Mouse (Mus musculus): ENCODE results near the gene Atp2b1. TPM values are rescaled to one million over a fixed set of nuclear protein-coding genes. Genes with fewer than 3 reads are reported as not detected.

Atp2b1 gene
- polyA plus RNA-seq, 1 experiment: 18.2 TPM

GRCm38 (mm10) chr10:98966407-98967215 is 52.4 kb downstream of the Atp2b1 start:
- TF ChIP-seq MYOD1 (IDR thresholded peaks at IDR 0.05; ENCODE audit: control insufficient read depth, insufficient read length, low read depth) (no peak), CEBPB (IDR thresholded peaks at IDR 0.05; ENCODE audit: low read depth) (no peak), CTCF (IDR thresholded peaks at IDR 0.05; ENCODE audit: control insufficient read depth, insufficient read depth, insufficient read length) (no peak), FOSL1 (IDR thresholded peaks at IDR 0.05; ENCODE audit: insufficient read depth, low read length, poor library complexity, severe bottlenecking) (no peak), USF1 (IDR thresholded peaks at IDR 0.05; ENCODE audit: low read depth) (no peak), MYOG (IDR thresholded peaks at IDR 0.05; ENCODE audit: control insufficient read depth, extremely low read depth, insufficient read length) (no peak), MAX (IDR thresholded peaks at IDR 0.05) (no peak)
- Histone ChIP-seq H3K79me3 (ENCODE audit: low read depth) (peaks cover 72% of the 10 kb centered on the region), H3ac (ENCODE audit: control insufficient read depth, insufficient read length, low read depth) (no peak overlapping the region), H3K4me3 (ENCODE audit: insufficient read depth, poor library complexity, severe bottlenecking) (no peak overlapping the region), H3K36me3 (ENCODE audit: control insufficient read depth, insufficient read depth) (peaks cover 26% of the 10 kb centered on the region), H3K79me2 (ENCODE audit: control insufficient read depth, insufficient read depth) (peaks cover 99% of the 10 kb centered on the region), H3K27me3 (ENCODE audit: control insufficient read depth, insufficient read depth, insufficient read length) (no peaks in the 10 kb centered on the region)

GRCm38 (mm10) chr10:98967240-98967891 is 53.2 kb downstream of the Atp2b1 start:
- TF ChIP-seq CTCF (IDR thresholded peaks at IDR 0.05; ENCODE audit: control insufficient read depth, insufficient read depth, insufficient read length) (no peak), MAX (IDR thresholded peaks at IDR 0.05) (no peak)
- Histone ChIP-seq H3K79me2 (ENCODE audit: control insufficient read depth, insufficient read depth) (peaks cover 100% of the 10 kb centered on the region), H3K79me3 (ENCODE audit: low read depth) (peaks cover 72% of the 10 kb centered on the region), H3ac (ENCODE audit: control insufficient read depth, insufficient read length, low read depth) (no peak overlapping the region), H3K27me3 (ENCODE audit: control insufficient read depth, insufficient read depth, insufficient read length) (no peaks in the 10 kb centered on the region), H3K36me3 (ENCODE audit: control insufficient read depth, insufficient read depth) (peaks cover 26% of the 10 kb centered on the region), H3K4me3 (ENCODE audit: insufficient read depth, poor library complexity, severe bottlenecking) (no peak overlapping the region)

GRCm38 (mm10) chr10:98970917-98971316 is 56.7 kb downstream of the Atp2b1 start:
- no peaks in the 10 kb centered on the region for H3K27me3 ChIP-seq (ENCODE audit: control insufficient read depth, insufficient read depth, insufficient read length)
- H3K36me3 ChIP-seq (ENCODE audit: control insufficient read depth, insufficient read depth): peaks cover 26% of the 10 kb centered on the region
- H3K79me2 ChIP-seq (ENCODE audit: control insufficient read depth, insufficient read depth): peaks cover 100% of the 10 kb centered on the region

GRCm38 (mm10) chr10:98972359-98972758 is 58.2 kb downstream of the Atp2b1 start:
- Histone ChIP-seq H3ac (ENCODE audit: control insufficient read depth, insufficient read length, low read depth) (no peak overlapping the region), H3K79me2 (ENCODE audit: control insufficient read depth, insufficient read depth) (peaks cover 100% of the 10 kb centered on the region), H3K36me3 (ENCODE audit: control insufficient read depth, insufficient read depth) (peaks cover 29% of the 10 kb centered on the region), H3K27me3 (ENCODE audit: control insufficient read depth, insufficient read depth, insufficient read length) (no peaks in the 10 kb centered on the region), H3K79me3 (ENCODE audit: low read depth) (peaks cover 73% of the 10 kb centered on the region), H3K4me3 (ENCODE audit: insufficient read depth, poor library complexity, severe bottlenecking) (no peak overlapping the region)
- TF ChIP-seq CEBPB (IDR thresholded peaks at IDR 0.05; ENCODE audit: low read depth) (no peak), MYOD1 (IDR thresholded peaks at IDR 0.05; ENCODE audit: control insufficient read depth, insufficient read length, low read depth) (no peak), MYOG (IDR thresholded peaks at IDR 0.05; ENCODE audit: control insufficient read depth, extremely low read depth, insufficient read length) (no peak), USF1 (IDR thresholded peaks at IDR 0.05; ENCODE audit: low read depth) (no peak), FOSL1 (IDR thresholded peaks at IDR 0.05; ENCODE audit: insufficient read depth, low read length, poor library complexity, severe bottlenecking) (no peak), CTCF (IDR thresholded peaks at IDR 0.05; ENCODE audit: control insufficient read depth, insufficient read depth, insufficient read length) (no peak), MAX (IDR thresholded peaks at IDR 0.05) (no peak)

More at GRCm38 (mm10) chr10:98970917-98971316, 56.7 kb downstream of the Atp2b1 start:
- no peak for TF ChIP-seq FOSL1 (IDR thresholded peaks at IDR 0.05; ENCODE audit: insufficient read depth, low read length, poor library complexity, severe bottlenecking)
- TF ChIP-seq CTCF (IDR thresholded peaks at IDR 0.05; ENCODE audit: control insufficient read depth, insufficient read depth, insufficient read length): no peak
- TF ChIP-seq CEBPB (IDR thresholded peaks at IDR 0.05; ENCODE audit: low read depth): no peak
- TF ChIP-seq MYOD1 (IDR thresholded peaks at IDR 0.05; ENCODE audit: control insufficient read depth, insufficient read length, low read depth): no peak
- no peak for TF ChIP-seq MAX (IDR thresholded peaks at IDR 0.05)
- TF ChIP-seq MYOG (IDR thresholded peaks at IDR 0.05; ENCODE audit: control insufficient read depth, extremely low read depth, insufficient read length): no peak
- no peak for TF ChIP-seq USF1 (IDR thresholded peaks at IDR 0.05; ENCODE audit: low read depth)
- H3K79me3 ChIP-seq (ENCODE audit: low read depth): peaks cover 72% of the 10 kb centered on the region
- H3K4me3 ChIP-seq (ENCODE audit: insufficient read depth, poor library complexity, severe bottlenecking): no peak overlapping the region
- H3ac ChIP-seq (ENCODE audit: control insufficient read depth, insufficient read length, low read depth): no peak overlapping the region

- TF ChIP-seq MYOG (IDR thresholded peaks at IDR 0.05; ENCODE audit: control insufficient read depth, extremely low read depth, insufficient read length) (no peak), CTCF (IDR thresholded peaks at IDR 0.05; ENCODE audit: control insufficient read depth, insufficient read depth, insufficient read length) (no peak), MYOD1 (IDR thresholded peaks at IDR 0.05; ENCODE audit: control insufficient read depth, insufficient read length, low read depth) (no peak), MAX (IDR thresholded peaks at IDR 0.05) (no peak), CEBPB (IDR thresholded peaks at IDR 0.05; ENCODE audit: low read depth) (no peak), FOSL1 (IDR thresholded peaks at IDR 0.05; ENCODE audit: insufficient read depth, low read length, poor library complexity, severe bottlenecking) (no peak), USF1 (IDR thresholded peaks at IDR 0.05; ENCODE audit: low read depth) (no peak)
- H3K4me3 ChIP-seq (ENCODE audit: insufficient read depth, poor library complexity, severe bottlenecking): no peak overlapping the region
- H3K27me3 ChIP-seq (ENCODE audit: control insufficient read depth, insufficient read depth, insufficient read length): no peaks in the 10 kb centered on the region
- peaks cover 100% of the 10 kb centered on the region for H3K79me2 ChIP-seq (ENCODE audit: control insufficient read depth, insufficient read depth)
- peaks cover 74% of the 10 kb centered on the region for H3K79me3 ChIP-seq (ENCODE audit: low read depth)
- no peak overlapping the region for H3ac ChIP-seq (ENCODE audit: control insufficient read depth, insufficient read length, low read depth)
- peaks cover 29% of the 10 kb centered on the region for H3K36me3 ChIP-seq (ENCODE audit: control insufficient read depth, insufficient read depth)
These were observed 58.9 kb downstream of the Atp2b1 start for GRCm38 (mm10) chr10:98972912-98973605.
